Mouse (Mus musculus) hematopoietic stem cell, adult 5-6 weeks (primary cell): ENCODE measurements at regions not wholly inside any gene's neighbourhood (a gene's known extent, or its start where the extent isn't known, plus 50 kb on each side); places are given as distances from the start of the nearest gene placed in this dataset.

Experiments
- ATAC-seq, 2 experiments: fragments of 125-278 bp in 1 of 2; replicated peaks in 1 of 2; 2 replicates each; pipeline ENCODE4 v1.8.0; 2016 to 2017; ENCODE audit warnings: inconsistent platforms in 2 of 2, mild to moderate bottlenecking in 2 of 2, moderate number of reproducible peaks in 2 of 2, low read depth in 1 of 2, moderate TSS enrichment in 1 of 2; ENCODE audit not compliant: low FRiP score in 2 of 2, poor library complexity in 2 of 2, severe bottlenecking in 2 of 2, insufficient read depth in 1 of 2, low TSS enrichment in 1 of 2

DNA sequence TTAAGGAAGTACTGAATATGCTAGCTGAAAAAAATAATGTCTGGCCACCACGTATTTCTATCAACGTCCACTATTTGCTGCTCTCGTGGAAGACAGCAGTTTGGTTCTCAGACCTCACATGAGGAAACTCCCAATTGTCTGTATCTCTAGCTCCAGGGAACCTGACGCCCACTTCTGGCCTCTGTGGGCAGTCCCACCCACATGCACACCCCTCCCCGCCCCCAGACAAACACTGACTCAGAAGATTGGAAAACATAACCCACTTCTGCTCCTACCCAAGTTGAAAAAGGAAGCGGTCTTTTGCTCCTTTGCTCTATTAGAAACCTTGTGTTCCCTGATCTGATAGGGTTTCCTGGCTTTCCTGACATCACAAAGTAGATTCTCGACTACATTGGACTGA is 99.9 kb upstream of the Ccdc54 start:
- no peak for ATAC-seq

- ATAC-seq: no peak
Observed at GRCm38 (mm10) chr16:50689525-50689924, 98.6 kb upstream of the Ccdc54 start.

GRCm38 (mm10) chr16:50688818-50689506 is 98.0 kb upstream of the Ccdc54 start:
- peak; percentile 12 to 30; a peak in 2 of 4 replicates for ATAC-seq

- no peak for ATAC-seq
Observed at GRCm38 (mm10) chr16:50679698-50680097, 88.7 kb upstream of the Ccdc54 start.

GRCm38 (mm10) chr16:50673339-50673738 is 82.4 kb upstream of the Ccdc54 start:
- no peak for ATAC-seq

DNA sequence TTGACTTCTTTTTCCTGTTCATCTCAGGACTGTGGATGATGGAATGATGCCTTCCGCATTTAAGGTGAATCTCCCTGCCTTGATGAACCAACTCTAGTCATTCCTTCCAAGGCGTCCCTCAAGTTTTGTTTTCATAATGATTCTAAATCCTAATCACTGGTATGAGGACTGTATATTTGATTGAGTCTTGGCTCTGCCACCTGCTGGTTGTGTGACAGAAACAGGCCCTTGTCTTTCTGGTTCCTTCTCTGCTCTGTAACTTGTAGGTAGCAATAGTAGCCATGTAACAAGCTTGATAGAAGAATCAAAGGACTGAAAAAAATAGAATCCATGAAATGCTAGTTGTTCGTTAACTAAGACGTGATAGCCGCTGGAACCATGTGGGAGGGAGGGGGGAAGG is 81.8 kb upstream of the Ccdc54 start:
- ATAC-seq: peak in 1 of 2 experiments; percentile 73; a peak in 1 of 4 replicates

DNA sequence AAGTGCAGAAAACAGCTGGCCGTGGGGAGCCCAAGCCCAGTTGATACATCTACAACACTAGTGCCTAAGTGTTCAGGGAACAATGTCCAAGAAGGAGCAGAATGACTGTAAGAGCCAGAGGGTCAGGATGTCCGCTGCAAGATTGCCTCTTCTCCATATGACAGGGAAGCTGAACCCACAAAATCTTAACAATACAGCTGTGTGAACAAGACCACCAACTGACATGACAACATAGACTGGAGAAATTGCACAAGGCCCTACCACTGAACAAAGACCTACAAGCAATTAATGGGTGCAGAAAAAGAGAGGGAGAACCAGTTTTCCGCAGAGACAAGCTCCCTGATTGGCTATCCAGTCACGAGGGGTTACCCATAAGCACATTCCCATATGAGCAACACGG is 80.2 kb upstream of the Ccdc54 start:
- ATAC-seq: no peak; a peak in 1 of 4 replicates

DNA sequence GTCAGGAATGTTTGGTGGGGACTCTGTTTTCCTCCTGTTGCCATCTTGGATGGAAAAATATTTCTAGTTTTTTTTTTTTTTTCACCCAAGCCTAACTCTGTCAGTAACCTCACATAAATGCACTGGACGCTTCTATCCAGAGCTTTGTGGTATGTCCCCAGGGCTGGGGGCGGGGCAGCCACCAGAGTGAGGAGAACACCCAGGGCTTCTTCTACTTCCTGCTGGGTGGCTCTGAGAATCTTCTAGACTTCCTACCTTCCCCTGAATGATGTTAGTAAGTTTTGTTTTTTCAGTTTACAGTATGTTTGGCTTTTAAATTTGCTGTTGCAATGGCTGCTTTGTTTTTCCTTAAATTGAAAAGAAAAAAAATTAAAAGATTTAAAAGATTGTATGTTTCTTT is 73.3 kb upstream of the Ccdc54 start:
- no peak for ATAC-seq
